Mouse (Mus musculus) liver, adult 2 months (tissue): ENCODE results near the gene Ttc39a.

ENCODE experiments used
- CTCF ChIP-seq: fragments of 200-500 bp; IDR thresholded peaks from 2 replicates; pipeline ENCODE4 v1.5.1; 2011; ENCODE audit warnings: low read depth, low read length, control low read depth
- POLR2A ChIP-seq: fragments of 200-500 bp; IDR thresholded peaks from 2 replicates; pipeline ENCODE4 v1.6.1; 2011; ENCODE audit warnings: low read length, control low read depth; ENCODE audit not compliant: insufficient read depth; ENCODE audit errors: extremely low read depth

GRCm38 (mm10) chr4:109405415-109405814, 1.0 kb upstream of the Ttc39a start:
- TF ChIP-seq CTCF (no peak), POLR2A (no peak)
